Mouse (Mus musculus): ENCODE results near the gene Zfp846. TPM values are rescaled to one million over a fixed set of nuclear protein-coding genes. Genes with fewer than 3 reads are reported as not detected.

Gene Zfp846
- polyA plus RNA-seq, 1 experiment from 2014 or later = 44.8 TPM

Other genes with a start within 250 kb of the Zfp846 start
- gene Olfr18, start 245.2 kb upstream of the Zfp846 start, polyA plus RNA-seq (2015; fragmentation: Nextera tagmentation; extraction: Ambion mirVana) = 0.09 TPM in 1 of 2 replicates, not detected in the other
- 33.5 and 37.9 TPM in 2 replicates for gene Zfp560, start 196.1 kb upstream of the Zfp846 start, polyA plus RNA-seq (2015; fragmentation: Nextera tagmentation; extraction: Ambion mirVana)
- gene Zfp26, start 121.1 kb upstream of the Zfp846 start, polyA plus RNA-seq (2015; fragmentation: Nextera tagmentation; extraction: Ambion mirVana) = 12.1 and 13.6 TPM in 2 replicates
- gene Zfp426, start 88.5 kb upstream of the Zfp846 start, polyA plus RNA-seq (2015; fragmentation: Nextera tagmentation; extraction: Ambion mirVana) = 30.3 and 32.7 TPM in 2 replicates
- gene Zfp266, start 59.9 kb upstream of the Zfp846 start, polyA plus RNA-seq (2015; fragmentation: Nextera tagmentation; extraction: Ambion mirVana) = 82.9 and 91.7 TPM in 2 replicates
- gene Ubl5, start 61.6 kb downstream of the Zfp846 start, polyA plus RNA-seq (2015; fragmentation: Nextera tagmentation; extraction: Ambion mirVana) = 463 and 500 TPM in 2 replicates
- 13.0 and 20.6 TPM in 2 replicates for gene Fbxl12, start 63.5 kb downstream of the Zfp846 start, polyA plus RNA-seq (2015; fragmentation: Nextera tagmentation; extraction: Ambion mirVana)
- gene Pin1, start 70.8 kb downstream of the Zfp846 start, polyA plus RNA-seq (2015; fragmentation: Nextera tagmentation; extraction: Ambion mirVana) = 69.6 and 71.6 TPM in 2 replicates
- 190 and 224 TPM in 2 replicates for gene Olfm2, start 165.1 kb downstream of the Zfp846 start, polyA plus RNA-seq (2015; fragmentation: Nextera tagmentation; extraction: Ambion mirVana)
- gene Col5a3, start 233.8 kb downstream of the Zfp846 start, polyA plus RNA-seq (2015; fragmentation: Nextera tagmentation; extraction: Ambion mirVana) = 1.4 and 1.8 TPM in 2 replicates
- not detected in 2 replicates for gene Rdh8, start 237.2 kb downstream of the Zfp846 start, polyA plus RNA-seq (2015; fragmentation: Nextera tagmentation; extraction: Ambion mirVana)

Data from neural tube, embryonic 15.5 days (tissue).